Mouse (Mus musculus) left cerebral cortex, adult 9 months (tissue): ENCODE measurements around the gene Fam110a.

Source experiments
- DNase-seq, 2 experiments: peaks; one replicate each; pipeline ENCODE4 v3.0.0; 2022; ENCODE audit warnings: low spot score in 2 of 2

Gene Fam110a

DNA sequence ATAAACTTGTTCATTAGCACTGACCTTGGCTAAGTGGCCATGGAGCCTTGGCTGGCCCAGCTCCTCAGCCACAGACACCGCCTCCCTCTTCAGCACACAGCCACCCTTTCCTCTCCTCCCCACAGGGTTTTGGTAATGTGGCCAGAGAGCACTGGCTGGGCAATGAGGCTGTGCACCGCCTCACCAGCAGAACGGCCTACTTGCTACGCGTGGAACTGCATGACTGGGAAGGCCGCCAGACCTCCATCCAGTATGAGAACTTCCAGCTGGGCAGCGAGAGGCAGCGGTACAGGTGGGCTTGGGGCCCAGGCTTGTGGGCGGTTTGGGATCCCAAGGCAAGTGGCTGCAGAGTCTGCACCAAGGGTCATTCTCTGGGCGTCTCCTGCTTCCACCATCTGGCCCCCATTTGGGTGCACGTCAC, 41.2 kb downstream of the Fam110a start:
- DNase-seq, result no peak

DNA sequence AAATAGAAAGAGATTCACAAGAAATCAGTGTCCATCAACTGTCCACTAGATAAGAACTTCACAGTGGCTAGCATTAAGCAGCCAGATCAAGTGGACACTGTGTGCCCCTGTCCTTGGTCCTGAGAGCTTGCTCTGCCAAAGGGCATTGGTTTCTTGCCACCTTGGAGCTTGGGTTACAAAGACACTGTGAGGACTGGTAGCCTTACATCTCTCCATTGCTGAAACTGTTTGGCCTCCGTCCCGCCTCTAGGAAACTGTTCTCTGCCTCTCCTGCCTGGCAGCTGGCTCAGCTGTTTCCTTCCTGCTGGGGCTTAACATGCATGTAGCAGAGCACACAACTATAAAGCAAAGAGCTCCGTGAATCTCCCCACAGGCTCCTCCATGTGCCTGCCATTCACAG, 42.1 kb downstream of the Fam110a start:
- no peak for DNase-seq

- DNase-seq, result peak; percentile 18 to 87
Observed at GRCm38 (mm10) chr2:151930389-151931074, 49.5 kb downstream of the Fam110a start.

GRCm38 (mm10) chr2:151927103-151927502, 52.9 kb downstream of the Fam110a start:
- DNase-seq, result no peak

DNA sequence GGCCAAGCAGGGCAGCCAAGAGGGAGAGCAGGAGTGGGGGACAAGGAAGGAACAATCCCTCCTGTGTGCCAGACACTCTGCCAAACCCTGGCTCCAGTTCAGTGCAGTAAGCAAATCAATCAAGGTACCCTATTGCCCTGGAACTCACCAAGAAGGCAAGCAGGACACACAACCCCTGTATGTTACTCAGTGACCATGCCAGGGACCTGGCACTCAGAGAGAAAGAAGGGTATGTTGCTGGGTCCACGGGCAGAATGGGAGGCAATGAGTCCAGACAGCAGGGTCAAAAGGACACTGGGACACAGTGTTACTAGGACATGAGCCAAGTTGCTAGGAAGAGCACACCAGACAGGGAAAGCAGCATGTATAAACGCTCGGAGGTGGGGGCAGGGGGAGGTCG, 54.3 kb downstream of the Fam110a start:
- no peak for DNase-seq

DNA sequence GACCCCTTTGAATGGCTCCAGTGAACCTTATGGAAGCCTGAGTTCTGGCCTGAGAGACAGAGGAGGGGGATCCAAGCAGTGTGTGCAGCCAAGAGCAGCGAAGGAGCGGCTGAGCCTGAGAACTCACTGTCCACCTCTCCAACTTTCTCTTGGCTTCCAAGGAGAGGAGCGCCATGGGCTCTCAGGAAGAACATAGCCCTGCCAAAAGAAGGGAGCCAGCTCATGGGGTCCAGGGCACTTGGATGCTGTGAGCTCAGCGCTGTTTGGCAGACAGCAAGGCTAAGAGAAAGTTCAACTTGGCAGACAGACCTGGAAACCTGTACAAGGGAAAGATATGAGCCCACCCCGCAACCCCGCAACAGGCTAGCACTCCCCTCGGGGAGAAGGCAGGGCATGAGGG, 55.7 kb downstream of the Fam110a start:
- no peak for DNase-seq

DNA sequence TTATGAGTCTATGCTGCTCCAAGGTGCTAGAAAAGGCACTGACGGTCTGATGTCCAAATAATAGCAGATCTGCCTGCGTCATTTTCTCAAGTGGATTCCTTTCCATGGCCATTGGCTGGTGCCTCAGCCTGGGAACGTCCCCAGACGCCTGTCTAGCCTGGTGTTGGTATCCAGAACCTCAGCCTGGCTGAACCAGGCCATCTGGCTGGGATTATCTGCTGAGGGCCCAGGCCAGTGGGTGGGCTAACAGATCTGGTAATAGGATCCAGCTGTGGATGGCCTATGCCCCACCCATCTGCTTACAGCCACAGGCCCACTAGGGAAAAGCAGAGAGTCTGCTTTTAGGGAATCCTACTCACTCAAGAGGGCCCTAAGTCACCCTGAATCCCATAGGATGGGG, 58.4 kb downstream of the Fam110a start:
- DNase-seq, result no peak

DNA sequence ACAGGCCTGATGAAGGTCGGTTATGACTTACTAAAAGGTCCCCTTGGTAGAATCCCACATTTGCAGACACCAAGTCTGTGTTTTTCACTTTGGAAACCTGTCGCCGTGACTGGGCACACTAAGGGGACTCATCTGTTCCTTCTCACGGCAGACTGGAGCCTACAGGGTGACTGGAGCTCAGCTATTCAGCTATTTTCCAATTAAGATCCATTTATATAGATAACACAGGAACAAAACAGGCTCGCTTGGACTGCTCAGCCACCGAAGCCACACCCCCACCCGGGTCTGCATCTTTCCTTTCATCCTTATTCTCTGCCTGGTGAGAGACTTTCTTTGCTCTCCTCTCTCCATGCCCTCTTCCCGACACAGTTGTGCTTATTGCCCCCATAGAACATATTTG, 59.0 kb downstream of the Fam110a start:
- DNase-seq, result no peak
